Mouse (Mus musculus): ENCODE data around the gene Mutyh. TPM values are rescaled to one million over a fixed set of nuclear protein-coding genes. Genes with fewer than 3 reads are reported as not detected.
A peak's percentile ranks its signal among the peaks of the same experiment; 100 is the strongest.

Gene Mutyh
- total and polyA plus RNA-seq, 3 experiments, result 0.81 to 2.5 TPM; not detected in 1

DNA sequence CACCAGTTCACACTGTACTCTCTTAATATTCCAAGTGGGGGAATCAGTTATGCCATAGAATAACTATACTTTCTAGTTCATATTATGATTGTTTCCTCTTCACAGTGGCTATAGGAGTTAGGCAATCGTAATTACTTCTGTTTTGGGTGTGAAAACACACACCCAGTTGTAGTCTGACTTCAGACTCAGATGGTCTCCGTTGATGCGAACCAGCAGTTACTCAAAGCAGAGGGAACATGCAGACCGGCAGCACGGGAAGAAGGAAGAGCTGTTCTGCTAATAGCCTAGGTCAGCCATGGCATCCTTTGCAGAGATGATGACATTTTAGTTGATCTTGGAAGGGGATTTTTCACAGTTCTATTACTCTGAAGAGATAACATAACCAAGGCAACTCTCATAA is 39.0 kb upstream of the Mutyh start:
- H3K9me3 ChIP-seq (replicated peaks; ENCODE audit: insufficient read depth, low read length), result no peaks in the 10 kb centered on the region
- H3K4me1 ChIP-seq (ENCODE audit: control insufficient read depth in 1 of 2, insufficient read depth in 2 of 2, low read length in 2 of 2), result no peaks in the 10 kb centered on the region
- no peak overlapping the region for H3K9ac ChIP-seq (ENCODE audit: control insufficient read depth, low read depth, low read length, poor library complexity, severe bottlenecking)
- DNase-seq (ENCODE audit: low read depth, low spot score), result no peak
- no peak overlapping the region for H3K4me3 ChIP-seq (ENCODE audit: control insufficient read depth in 1 of 2, insufficient read depth in 1 of 2, low read depth in 2 of 2, low read length in 2 of 2)
- no peaks in the 10 kb centered on the region; a peak in 1 of 4 replicates for H3K36me3 ChIP-seq (ENCODE audit: control insufficient read depth in 1 of 2, insufficient read depth in 2 of 2, low read length in 2 of 2)
- H3K27me3 ChIP-seq (ENCODE audit: control insufficient read depth in 1 of 2, insufficient read depth in 2 of 2, low read length in 2 of 2), result no peaks in the 10 kb centered on the region
- H3K27ac ChIP-seq (ENCODE audit: control insufficient read depth, low read depth, low read length), result no peak overlapping the region
- TF ChIP-seq USF2 (IDR thresholded peaks at IDR 0.05; ENCODE audit: borderline replicate concordance in 1 of 2, insufficient read depth in 1 of 2, low read depth in 1 of 2, low read length in 2 of 2) (no peak), MYB (IDR thresholded peaks at IDR 0.05; ENCODE audit: low read depth, low read length) (no peak), EP300 (IDR thresholded peaks at IDR 0.05; ENCODE audit: low read depth in 1 of 2, low read length in 2 of 2) (no peak), CTCF (IDR thresholded peaks at IDR 0.05 in 2 of 3, conservative IDR thresholded peaks at IDR 0.05 in 1 of 3; ENCODE audit: control insufficient read depth in 1 of 3, insufficient read depth in 1 of 3, low read depth in 2 of 3, low read length in 3 of 3, poor library complexity in 1 of 3, severe bottlenecking in 1 of 3) (no peak), POLR2AphosphoS5 (IDR thresholded peaks at IDR 0.05; ENCODE audit: borderline replicate concordance, low read depth, low read length) (no peak), UBTF (IDR thresholded peaks at IDR 0.05; ENCODE audit: borderline replicate concordance, insufficient read depth, low read depth, low read length) (no peak), MAX (IDR thresholded peaks at IDR 0.05; ENCODE audit: low read length) (no peak), SMC3 (IDR thresholded peaks at IDR 0.05; ENCODE audit: low read depth, low read length) (no peak), ZC3H11A (IDR thresholded peaks at IDR 0.05; ENCODE audit: low read depth, low read length) (no peak), RCOR1 (IDR thresholded peaks at IDR 0.05; ENCODE audit: low read depth, low read length) (no peak), ZMIZ1 (IDR thresholded peaks at IDR 0.05; ENCODE audit: low read depth, low read length) (no peak)
- no peaks in the 10 kb centered on the region for H3K79me2 ChIP-seq (ENCODE audit: control insufficient read depth, insufficient read depth, low read length, poor library complexity)

DNA sequence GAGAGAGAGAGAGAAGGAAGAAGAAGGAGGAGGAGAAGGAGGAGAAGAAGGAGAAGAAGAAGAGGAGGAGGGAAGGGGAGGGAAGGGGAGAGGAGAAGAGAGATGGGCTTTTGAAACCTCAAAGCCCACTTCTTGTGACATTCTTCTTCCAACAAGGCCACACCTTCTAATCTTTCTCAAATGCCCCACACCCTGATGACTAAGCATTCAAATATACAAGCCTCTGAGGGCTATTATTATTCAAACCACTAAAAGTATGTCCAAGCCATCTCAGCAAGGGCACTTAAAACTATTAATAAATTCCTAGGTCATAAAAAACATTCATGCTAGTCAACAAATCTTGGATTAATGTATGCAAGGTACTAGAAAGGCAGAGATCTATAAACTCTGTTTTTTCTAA is 38.5 kb upstream of the Mutyh start:
- DNase-seq (ENCODE audit: low read depth, low spot score), result peak; percentile 16
- Histone ChIP-seq H3K4me1 (ENCODE audit: control insufficient read depth in 1 of 2, insufficient read depth in 2 of 2, low read length in 2 of 2) (no peaks in the 10 kb centered on the region), H3K27ac (ENCODE audit: control insufficient read depth, low read depth, low read length) (no peak overlapping the region), H3K9me3 (replicated peaks; ENCODE audit: insufficient read depth, low read length) (no peaks in the 10 kb centered on the region), H3K27me3 (ENCODE audit: control insufficient read depth in 1 of 2, insufficient read depth in 2 of 2, low read length in 2 of 2) (no peaks in the 10 kb centered on the region), H3K9ac (ENCODE audit: control insufficient read depth, low read depth, low read length, poor library complexity, severe bottlenecking) (no peak overlapping the region), H3K36me3 (ENCODE audit: control insufficient read depth in 1 of 2, insufficient read depth in 2 of 2, low read length in 2 of 2) (no peaks in the 10 kb centered on the region; a peak in 1 of 4 replicates), H3K79me2 (ENCODE audit: control insufficient read depth, insufficient read depth, low read length, poor library complexity) (no peaks in the 10 kb centered on the region), H3K4me3 (ENCODE audit: control insufficient read depth in 1 of 2, insufficient read depth in 1 of 2, low read depth in 2 of 2, low read length in 2 of 2) (no peak overlapping the region)
- TF ChIP-seq MXI1 (IDR thresholded peaks at IDR 0.05; ENCODE audit: low read depth, low read length) (no peak), ZKSCAN1 (IDR thresholded peaks at IDR 0.05; ENCODE audit: low read depth, low read length) (no peak), SMC3 (IDR thresholded peaks at IDR 0.05; ENCODE audit: low read depth, low read length) (no peak), RAD21 (IDR thresholded peaks at IDR 0.05; ENCODE audit: low read depth, low read length) (no peak), KAT2A (conservative IDR thresholded peaks at IDR 0.05; ENCODE audit: low read depth, low read length) (no peak), MYB (IDR thresholded peaks at IDR 0.05; ENCODE audit: low read depth, low read length) (no peak), GABPA (IDR thresholded peaks at IDR 0.05; ENCODE audit: low read depth, low read length) (no peak), BHLHE40 (IDR thresholded peaks at IDR 0.05; ENCODE audit: borderline replicate concordance, low read depth, low read length) (no peak), MAFK (IDR thresholded peaks at IDR 0.05; ENCODE audit: borderline replicate concordance, low read depth, low read length) (no peak)

Measured in MEL (cell line).